Mouse (Mus musculus) right cerebral cortex, postnatal 10 days (tissue): ENCODE results near the gene Gm4187.
"Not testable (repeated sequence)": the region's sequence is repeated elsewhere in the genome, so short reads cannot be mapped to it uniquely, and the experiment has no call there.

Experiments
- DNase-seq, 2 experiments: peaks; one replicate each; pipeline ENCODE4 v3.0.0; 2021; ENCODE audit warnings: low spot score in 2 of 2

The Gm4187 gene

GRCm38 (mm10) chr7:22329617-22330016 lies at the start of gene Gm4187:
Gene Gm4187, minus strand, starts transcription at chr7:22329717.
- DNase-seq = not testable (repeated sequence)

GRCm38 (mm10) chr7:22370939-22371338 lies 41.4 kb upstream of the Gm4187 start, which contains the start of gene Gm8660:
Gene Gm8660, minus strand, starts transcription at chr7:22371039.
- not testable (repeated sequence) for DNase-seq
